Mouse (Mus musculus) embryo, embryonic 11 days (tissue): ENCODE measurements around the gene Gnaq.
"Not testable (repeated sequence)": the region's sequence is repeated elsewhere in the genome, so short reads cannot be mapped to it uniquely, and the experiment has no call there.

Source experiments
- DNase-seq: peaks from one replicate; pipeline ENCODE4 v3.0.0-alpha.2; 2015

The Gnaq gene

GRCm38 (mm10) chr19:16260973-16261372 is 128.3 kb downstream of the Gnaq start:
- DNase-seq: no peak

- DNase-seq: no peak
These were observed 129.0 kb downstream of the Gnaq start for GRCm38 (mm10) chr19:16261631-16262030.

DNA sequence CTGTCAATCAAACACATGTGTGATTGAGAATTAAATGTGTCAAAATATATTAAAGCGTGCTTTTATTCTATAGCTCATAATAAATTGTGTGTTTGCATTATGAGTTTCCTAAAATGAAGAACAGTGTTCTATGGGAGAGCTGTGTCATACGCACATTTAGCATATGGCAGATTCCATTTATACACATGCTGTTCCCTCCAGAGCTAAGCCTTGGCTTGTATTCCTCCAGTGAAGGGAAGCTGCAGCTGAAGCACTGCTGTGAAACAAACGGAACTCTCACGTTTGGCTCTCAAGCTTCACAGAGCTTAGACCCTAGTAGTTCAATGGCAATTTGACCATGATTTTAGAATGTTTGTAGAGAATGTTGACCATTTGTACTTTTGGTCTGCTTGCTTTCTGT is 129.7 kb downstream of the Gnaq start:
- DNase-seq: no peak

- DNase-seq: not testable (repeated sequence)
These were observed 134.7 kb downstream of the Gnaq start for GRCm38 (mm10) chr19:16267362-16267761.

GRCm38 (mm10) chr19:16270236-16270635 is 137.6 kb downstream of the Gnaq start:
- no peak for DNase-seq

DNA sequence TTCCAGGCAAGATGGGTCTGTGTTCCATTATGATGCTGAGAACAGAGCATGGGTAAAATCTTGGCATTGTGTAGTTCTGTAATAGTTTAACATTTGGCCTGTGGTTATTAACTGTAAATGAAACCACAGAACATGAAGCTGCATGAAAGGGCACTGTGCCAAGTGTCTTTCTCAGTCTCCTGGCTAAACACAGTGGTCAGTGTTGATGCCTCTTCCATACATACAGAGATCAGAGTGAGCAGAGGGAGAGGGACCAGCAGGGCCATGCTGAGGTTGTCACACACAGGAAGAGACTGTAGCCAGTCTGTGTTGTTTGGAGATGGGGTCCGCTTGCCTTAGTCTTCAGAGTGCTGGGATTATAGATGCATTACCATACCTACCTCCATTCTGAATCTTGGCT is 138.4 kb downstream of the Gnaq start:
- no peak for DNase-seq

DNA sequence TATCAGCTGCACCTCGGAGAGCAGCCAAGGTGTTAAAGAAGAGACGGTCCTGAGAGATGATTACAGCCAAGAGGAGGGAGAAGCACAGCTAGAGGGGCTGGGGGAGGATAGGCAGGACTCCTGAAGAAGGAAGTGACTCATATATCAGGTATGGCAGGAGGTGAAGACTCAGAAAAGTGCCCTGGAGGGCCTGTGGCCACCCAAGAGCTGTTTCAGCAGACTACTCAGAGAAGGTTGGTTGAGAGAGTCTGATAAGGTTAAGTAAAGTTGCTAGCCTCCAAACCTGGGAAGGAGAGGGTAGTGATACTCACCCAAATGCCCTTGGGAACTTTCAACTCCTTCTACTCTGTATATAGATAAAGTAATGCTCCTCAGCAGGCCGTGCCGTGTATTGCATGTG is 140.4 kb downstream of the Gnaq start:
- DNase-seq: no peak

DNA sequence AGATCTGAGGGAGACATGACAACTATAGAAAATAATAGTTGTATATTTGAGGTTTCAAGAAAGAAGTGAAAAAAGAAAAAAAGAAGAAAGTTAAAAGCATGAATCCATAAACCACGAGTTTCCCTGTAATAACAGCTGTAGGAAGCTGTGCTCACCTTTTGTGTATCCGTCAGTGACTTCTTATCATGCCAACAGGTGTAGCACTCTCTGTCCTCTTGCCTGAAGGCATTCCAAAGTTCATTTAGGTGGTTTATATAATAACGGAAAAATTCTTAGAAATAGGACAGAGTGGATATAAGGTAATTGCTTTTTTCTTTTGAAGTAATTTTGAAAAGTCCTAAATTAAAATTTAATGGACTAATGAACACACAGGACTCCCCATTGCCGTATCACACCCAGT is 147.6 kb downstream of the Gnaq start:
- DNase-seq: no peak

DNA sequence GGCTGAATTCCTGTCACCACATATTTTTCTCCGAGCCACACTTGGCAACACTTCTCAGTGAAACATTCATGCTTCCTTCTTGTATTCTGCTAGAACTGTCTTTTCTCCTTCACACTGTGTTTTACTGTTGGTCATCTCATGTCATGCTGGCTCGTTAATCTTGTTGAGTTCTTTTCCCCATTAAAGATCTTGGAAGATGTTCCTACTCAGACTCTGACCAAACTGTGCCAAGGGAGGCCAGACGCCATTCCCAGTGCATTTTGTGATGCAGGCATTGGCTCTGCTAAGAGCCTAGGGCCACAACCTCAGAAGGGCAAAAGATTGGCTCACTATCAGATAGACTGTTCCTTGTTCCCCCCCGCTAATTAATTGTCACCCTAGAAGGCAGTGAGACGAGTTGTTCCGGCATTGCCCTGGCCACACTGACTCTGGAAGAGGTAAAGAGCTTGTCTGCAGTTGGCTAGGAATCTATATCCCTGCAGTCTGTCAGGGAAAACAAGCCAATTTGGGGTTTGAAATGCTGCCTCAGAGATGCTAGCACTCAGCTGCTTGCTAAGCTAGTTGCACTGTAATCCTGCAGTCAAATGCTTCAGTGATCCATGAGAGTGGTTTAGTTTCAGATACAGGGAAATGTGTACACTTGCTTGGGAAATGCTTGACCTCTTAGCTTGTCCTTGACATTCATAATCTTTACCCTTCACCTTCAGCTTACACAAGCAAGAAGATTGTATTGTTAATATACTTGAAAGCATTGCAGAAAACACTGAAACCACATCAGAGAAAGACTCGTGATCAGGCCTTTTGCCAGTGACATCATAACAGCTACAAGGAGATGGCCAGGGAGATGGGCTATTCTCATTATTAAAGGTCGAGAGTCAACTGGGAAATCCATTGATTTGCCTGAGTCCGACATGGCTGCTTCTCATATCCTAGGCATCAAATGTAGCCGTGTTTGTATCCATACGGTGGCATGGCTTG is 152.7 kb downstream of the Gnaq start:
- DNase-seq: no peak

DNA sequence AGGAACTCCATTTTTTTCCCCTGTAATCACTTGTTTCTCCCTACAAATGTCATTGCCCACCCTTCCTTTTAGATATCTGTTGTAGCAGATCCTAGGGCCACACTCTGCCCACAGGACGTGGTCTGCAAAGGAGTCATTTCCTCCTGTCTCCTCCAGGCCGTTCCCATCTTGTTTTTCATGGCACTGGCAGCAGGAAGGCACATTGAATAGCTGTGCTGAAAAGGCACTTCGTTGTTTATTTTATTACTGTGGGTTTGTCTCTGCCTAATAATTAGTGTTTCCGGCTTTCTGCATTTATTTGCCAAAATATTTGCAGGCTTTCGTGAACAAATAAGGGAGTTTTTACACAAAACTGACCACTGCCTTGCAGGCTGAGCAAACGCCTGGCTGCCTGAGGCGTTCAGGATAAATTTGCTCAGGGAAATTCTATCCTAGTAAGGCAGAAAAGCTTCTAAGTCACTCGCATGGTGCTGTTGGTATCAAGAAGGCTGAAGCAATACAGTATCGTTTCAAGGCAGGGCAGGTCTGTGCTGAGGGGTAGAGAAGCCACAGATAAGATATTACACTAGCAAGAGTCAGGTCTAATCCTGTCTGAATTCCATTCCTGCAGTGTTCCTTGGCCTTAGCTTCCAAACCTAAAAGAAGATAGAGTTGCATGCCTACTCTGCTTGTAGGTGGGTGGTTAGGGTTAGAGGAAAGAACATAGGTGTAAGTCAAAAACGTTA is 154.0 kb downstream of the Gnaq start:
- no peak for DNase-seq

- no peak for DNase-seq
These were observed 154.7 kb downstream of the Gnaq start for GRCm38 (mm10) chr19:16287307-16287706.

DNA sequence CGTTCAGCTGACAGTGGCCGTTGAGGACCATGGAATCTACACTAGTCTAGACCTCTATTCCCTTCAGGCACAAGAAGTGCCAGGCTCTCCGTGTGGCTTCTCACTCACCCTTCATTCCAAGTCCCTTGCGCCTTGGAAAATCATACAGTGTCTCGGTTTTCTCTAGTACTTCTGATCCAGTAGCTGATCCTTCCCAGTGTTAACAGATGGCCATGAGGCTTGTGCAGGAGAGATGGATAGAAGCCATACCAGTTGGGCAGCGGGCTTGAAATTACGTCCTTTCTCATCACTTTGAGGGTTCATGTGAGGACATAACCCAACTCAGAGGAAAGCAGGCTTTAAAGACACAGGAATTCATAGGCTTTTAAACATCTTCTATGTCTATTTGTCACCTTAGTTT is 155.3 kb downstream of the Gnaq start:
- no peak for DNase-seq

GRCm38 (mm10) chr19:16291088-16291487 is 158.5 kb downstream of the Gnaq start:
- no peak for DNase-seq

GRCm38 (mm10) chr19:16292056-16292608 is 159.5 kb downstream of the Gnaq start:
- peak; percentile 34 for DNase-seq

DNA sequence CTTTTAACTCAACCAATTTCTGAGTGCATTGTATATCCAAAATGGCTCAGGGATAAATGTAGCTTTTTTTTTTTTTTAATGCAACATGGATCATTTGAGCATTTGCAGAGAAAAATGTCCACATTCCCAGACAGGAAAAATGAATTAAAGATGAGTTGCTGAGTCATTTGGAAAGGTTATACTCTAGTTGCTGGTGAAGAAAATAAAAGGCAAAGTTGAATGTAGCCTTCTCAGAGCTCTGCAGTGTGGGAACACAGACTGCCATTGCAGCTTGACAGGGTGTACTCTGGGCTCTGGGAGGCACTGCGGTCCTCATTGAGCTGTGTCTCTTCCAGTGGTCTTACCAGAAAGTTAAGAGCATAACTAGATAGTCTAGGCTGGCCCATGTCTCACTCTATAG is 160.3 kb downstream of the Gnaq start:
- DNase-seq: no peak

- no peak for DNase-seq
These were observed 167.8 kb downstream of the Gnaq start for GRCm38 (mm10) chr19:16300413-16300812.

DNA sequence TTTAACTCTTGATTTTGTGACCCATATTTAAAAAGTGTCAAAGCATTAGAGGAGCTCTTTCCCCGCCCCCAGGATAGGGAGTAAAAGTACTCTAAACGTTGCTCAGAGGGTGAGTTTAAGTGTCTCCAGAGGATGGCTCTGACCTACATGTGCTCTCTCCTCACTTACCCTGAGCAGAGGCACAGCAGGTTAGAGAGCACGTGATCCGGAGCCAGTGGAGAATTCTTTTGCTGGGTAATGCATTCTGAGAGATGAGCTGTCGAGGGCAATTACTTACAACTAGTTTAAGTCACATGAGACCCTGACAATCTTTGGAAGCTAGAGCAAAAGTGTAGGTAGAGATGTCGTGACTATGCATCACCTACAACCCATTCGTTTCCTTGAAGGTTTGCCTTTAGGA is 168.7 kb downstream of the Gnaq start:
- DNase-seq: no peak

DNA sequence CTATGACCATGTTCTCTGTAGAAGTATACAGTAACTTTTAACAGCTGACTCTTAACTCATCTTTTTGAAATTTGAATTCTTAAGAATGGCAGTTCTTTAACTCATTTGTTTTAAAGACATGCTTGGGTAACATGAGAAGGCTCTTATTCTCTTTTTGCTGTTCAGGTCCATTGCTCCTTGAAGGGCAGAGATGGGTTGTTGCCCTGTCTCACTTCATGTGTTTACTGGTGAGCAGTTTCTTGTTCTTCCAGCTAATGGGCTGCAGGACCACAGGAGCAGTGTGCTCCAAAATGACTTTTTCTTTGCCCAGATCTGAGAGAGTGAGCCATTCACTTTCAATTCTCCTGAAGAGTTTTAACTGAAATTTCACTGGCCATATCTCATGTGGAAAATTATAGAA is 176.4 kb downstream of the Gnaq start:
- no peak for DNase-seq

DNA sequence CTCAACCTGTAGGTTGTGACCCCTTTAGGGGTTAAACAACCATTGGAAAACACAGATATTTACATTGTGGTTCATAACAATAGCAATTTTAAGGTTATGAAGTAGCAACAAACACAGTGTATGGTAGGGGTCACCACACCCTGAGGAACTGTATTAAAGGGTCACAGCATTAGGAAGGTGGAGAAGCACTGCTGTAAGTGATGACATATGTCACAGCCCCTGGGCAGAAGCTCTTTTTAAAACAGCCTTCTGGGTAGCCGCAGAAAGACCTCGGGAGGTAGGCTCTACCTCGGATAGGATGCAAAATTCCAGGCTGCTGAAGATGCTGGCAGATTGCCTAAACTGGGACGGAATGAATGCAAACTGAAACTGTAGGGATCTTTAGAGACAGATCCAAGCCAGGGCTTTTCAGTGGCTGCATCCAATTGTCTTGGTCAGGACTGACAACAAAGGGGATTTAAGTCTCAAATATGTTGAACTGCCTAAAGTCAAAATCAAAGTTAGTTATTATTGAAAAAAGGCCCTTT is 181.7 kb downstream of the Gnaq start:
- DNase-seq: no peak

DNA sequence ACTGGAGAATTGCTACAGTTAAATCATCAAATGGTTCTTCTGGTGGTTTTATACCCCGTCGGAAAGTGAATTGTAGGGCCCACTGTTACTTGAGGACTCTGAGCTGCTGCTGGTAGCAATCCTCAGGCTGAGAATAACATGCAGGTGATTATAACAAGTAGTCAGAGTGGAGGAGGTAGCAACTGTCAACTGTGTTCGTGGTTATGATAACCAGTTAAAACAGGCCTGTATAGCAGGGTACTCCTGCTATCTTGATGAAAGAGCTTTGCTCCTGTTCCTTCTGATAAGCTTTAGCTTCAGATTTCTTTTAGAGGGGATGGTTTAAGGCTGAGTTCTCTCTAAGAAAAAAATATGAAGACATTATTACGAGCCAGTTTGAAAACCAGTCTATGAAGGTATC is 182.9 kb downstream of the Gnaq start:
- no peak for DNase-seq

DNA sequence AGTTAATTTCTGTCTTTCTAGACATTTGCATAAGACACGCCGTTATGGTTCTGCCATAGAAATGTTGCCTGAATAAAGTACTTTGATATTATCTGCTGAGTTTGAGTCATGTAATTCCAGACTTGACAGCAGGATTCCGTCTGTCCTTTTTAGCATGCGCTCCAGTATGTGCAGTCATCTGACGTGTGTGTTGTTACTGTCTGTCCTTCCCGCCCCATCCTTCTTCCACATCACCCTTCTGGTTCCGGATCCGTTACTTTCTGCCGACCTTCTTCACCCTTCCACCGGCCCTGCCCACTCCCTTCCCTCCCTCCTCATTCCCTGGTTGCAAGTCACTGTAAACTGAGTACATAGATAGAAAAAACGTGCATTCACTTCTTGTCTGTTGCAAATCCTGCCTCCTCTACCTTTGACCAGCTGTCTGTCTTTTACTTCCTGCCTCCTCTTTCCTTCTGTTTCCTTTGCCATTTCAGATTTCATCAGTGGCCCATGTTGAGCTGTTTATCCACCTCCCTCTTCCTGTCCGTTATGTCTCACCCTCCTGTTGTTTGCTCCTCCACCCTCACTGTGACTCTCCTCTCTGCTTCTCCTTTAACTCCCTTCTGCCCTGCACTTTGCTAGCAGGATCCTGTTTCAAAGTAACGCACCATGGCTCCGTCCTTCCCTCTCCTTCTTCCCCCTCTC is 185.6 kb downstream of the Gnaq start:
- no peak for DNase-seq

GRCm38 (mm10) chr19:16319986-16320385 is 187.4 kb downstream of the Gnaq start:
- no peak for DNase-seq

DNA sequence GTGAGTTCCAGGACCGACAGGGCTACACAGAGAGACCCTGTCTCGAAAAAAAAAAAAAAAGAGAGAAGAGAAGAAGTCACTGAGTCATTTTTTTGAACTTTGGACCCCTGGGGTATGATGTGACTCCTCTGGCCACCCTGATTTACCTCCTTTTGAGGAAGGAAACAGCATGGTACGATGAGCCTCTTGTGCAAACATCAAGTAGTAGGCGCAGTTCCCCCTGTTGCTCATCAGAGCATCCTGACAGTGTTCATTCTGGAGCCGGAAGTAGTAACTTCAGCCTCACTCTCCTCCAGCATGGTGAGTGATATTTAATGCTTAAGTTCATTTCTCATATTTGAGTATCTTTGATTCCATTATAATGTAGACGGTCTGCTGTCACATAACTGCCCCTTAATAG is 190.4 kb downstream of the Gnaq start:
- DNase-seq: no peak
